Mouse (Mus musculus): ENCODE results near the gene Vmn2r25. TPM values are rescaled to one million over a fixed set of nuclear protein-coding genes. Genes with fewer than 3 reads are reported as not detected.

Gene Vmn2r25
- polyA plus RNA-seq (2015; fragmentation: Illumina TruSeq; extraction: RNeasy Lipid Tissue Mini Kit (QIAGEN cat#74804); ENCODE audit: insufficient read depth, low read depth, low replicate concordance) = not detected

DNA sequence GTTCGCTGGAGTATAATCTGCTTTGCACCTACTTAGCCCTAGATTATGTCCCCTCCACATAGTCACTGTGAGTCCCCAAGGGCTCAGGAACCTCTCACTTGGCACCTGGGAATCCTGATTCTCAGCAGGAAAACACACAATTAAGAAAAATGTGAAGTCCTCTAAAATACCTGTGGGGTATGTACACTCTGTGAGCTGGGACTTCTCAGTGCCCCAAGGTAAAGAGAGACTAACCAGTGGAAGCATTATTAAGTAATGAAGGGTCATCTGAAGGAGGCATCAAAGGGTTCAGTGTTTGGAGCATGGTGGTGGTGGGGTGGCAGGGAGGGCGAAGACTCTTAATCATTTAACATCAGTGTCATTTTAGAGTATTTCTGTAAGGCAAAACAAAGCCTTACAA lies at the start of gene Vmn2r25:
Gene Vmn2r25 (minus strand): TSS at position 101 of the 400 bp plus-strand sequence.

DNA sequence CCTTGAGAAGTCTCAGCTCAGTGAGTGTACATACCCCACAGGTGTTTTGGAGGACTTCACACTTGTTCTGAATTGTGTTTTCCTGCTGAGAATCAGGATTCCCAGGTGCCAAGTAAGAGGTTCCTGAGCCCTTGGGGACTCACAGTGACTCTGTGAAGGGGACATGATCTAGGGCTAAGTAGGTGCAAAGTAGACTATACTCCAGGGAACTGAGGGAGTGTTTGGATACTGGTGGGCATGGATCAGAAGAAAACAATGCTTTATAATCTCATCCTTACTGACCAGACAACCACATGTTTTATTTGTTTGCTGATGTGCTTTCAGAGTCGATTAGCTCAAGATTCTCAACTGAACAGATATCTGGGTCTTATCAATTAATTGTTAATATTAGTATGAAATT lies 74.7 kb downstream of the Vmn2r25 start, which contains the start of gene Vmn2r24:
Gene Vmn2r24 (plus strand): TSS at position 301 of the 400 bp plus-strand sequence.

Other genes with a start within 250 kb of the Vmn2r25 start
- gene Vmn2r22, start 202.7 kb downstream of the Vmn2r25 start, polyA plus RNA-seq (2015; fragmentation: Illumina TruSeq; extraction: RNeasy Lipid Tissue Mini Kit (QIAGEN cat#74804); ENCODE audit: insufficient read depth, low read depth, low replicate concordance) = not detected
- gene Vmn2r23, start 150.8 kb downstream of the Vmn2r25 start, polyA plus RNA-seq (2015; fragmentation: Illumina TruSeq; extraction: RNeasy Lipid Tissue Mini Kit (QIAGEN cat#74804); ENCODE audit: insufficient read depth, low read depth, low replicate concordance) = not detected
- not detected for gene Vmn2r24, start 74.6 kb downstream of the Vmn2r25 start, polyA plus RNA-seq (2015; fragmentation: Illumina TruSeq; extraction: RNeasy Lipid Tissue Mini Kit (QIAGEN cat#74804); ENCODE audit: insufficient read depth, low read depth, low replicate concordance)
- gene Vmn2r26, start 171.1 kb upstream of the Vmn2r25 start, polyA plus RNA-seq (2015; fragmentation: Illumina TruSeq; extraction: RNeasy Lipid Tissue Mini Kit (QIAGEN cat#74804); ENCODE audit: insufficient read depth, low read depth, low replicate concordance) = not detected

Data from pancreas, adult 10 weeks (tissue).